Mouse (Mus musculus): ENCODE results near the gene Gpc2. TPM values are rescaled to one million over a fixed set of nuclear protein-coding genes. Genes with fewer than 3 reads are reported as not detected.

Gpc2 gene
- polyA plus RNA-seq, 1 experiment from 2014 or later, result 0.74 TPM

GRCm38 (mm10) chr5:138233778-138234177 is 46.0 kb downstream of the Gpc2 start:
- Histone ChIP-seq H3K9me3 (replicated peaks; ENCODE audit: control insufficient read depth, low read length) (no peaks in the 10 kb centered on the region), H3K36me3 (ENCODE audit: control insufficient read depth, insufficient read depth) (no peaks in the 10 kb centered on the region), H3K4me2 (ENCODE audit: low read depth, low read length) (no peak overlapping the region), H3K27me3 (ENCODE audit: control insufficient read depth, insufficient read depth, low read depth, low read length) (no peaks in the 10 kb centered on the region), H3K27ac (ENCODE audit: low read length) (no peak overlapping the region), H3K4me1 (ENCODE audit: control insufficient read depth, low read depth, low read length) (no peaks in the 10 kb centered on the region), H3K9ac (ENCODE audit: low read depth, low read length) (no peak overlapping the region), H3K4me3 (ENCODE audit: low read depth, low read length) (no peak overlapping the region)
- ATAC-seq (ENCODE audit: low read depth), result no peak
- WGBS (ENCODE audit: insufficient replicate concordance), result 71% methylated on average over 2 of the region's 2 CpGs

- H3K9ac ChIP-seq (ENCODE audit: low read depth, low read length), result no peak overlapping the region
- ATAC-seq (ENCODE audit: low read depth), result no peak
- no peak overlapping the region for H3K27ac ChIP-seq (ENCODE audit: low read length)
- WGBS (ENCODE audit: insufficient replicate concordance), result 77% methylated on average over 3 of the region's 3 CpGs
- no peaks in the 10 kb centered on the region for H3K9me3 ChIP-seq (replicated peaks; ENCODE audit: control insufficient read depth, low read length)
- H3K4me2 ChIP-seq (ENCODE audit: low read depth, low read length), result no peak overlapping the region
- no peaks in the 10 kb centered on the region for H3K27me3 ChIP-seq (ENCODE audit: control insufficient read depth, insufficient read depth, low read depth, low read length)
- H3K36me3 ChIP-seq (ENCODE audit: control insufficient read depth, insufficient read depth), result no peaks in the 10 kb centered on the region
- no peaks in the 10 kb centered on the region for H3K4me1 ChIP-seq (ENCODE audit: control insufficient read depth, low read depth, low read length)
- no peak overlapping the region for H3K4me3 ChIP-seq (ENCODE audit: low read depth, low read length)
These were observed 50.3 kb downstream of the Gpc2 start for GRCm38 (mm10) chr5:138229511-138229910.

GRCm38 (mm10) chr5:138228026-138228425 is 51.8 kb downstream of the Gpc2 start:
- WGBS (ENCODE audit: insufficient replicate concordance), result 23% methylated on average over 3 of the region's 3 CpGs
- no peak overlapping the region for H3K9ac ChIP-seq (ENCODE audit: low read depth, low read length)
- H3K27ac ChIP-seq (ENCODE audit: low read length), result no peak overlapping the region
- H3K4me2 ChIP-seq (ENCODE audit: low read depth, low read length), result no peak overlapping the region
- no peak overlapping the region for H3K4me3 ChIP-seq (ENCODE audit: low read depth, low read length)
- no peak for ATAC-seq (ENCODE audit: low read depth)
- no peaks in the 10 kb centered on the region for H3K27me3 ChIP-seq (ENCODE audit: control insufficient read depth, insufficient read depth, low read depth, low read length)
- H3K4me1 ChIP-seq (ENCODE audit: control insufficient read depth, low read depth, low read length), result no peaks in the 10 kb centered on the region
- H3K9me3 ChIP-seq (replicated peaks; ENCODE audit: control insufficient read depth, low read length), result no peaks in the 10 kb centered on the region
- no peaks in the 10 kb centered on the region for H3K36me3 ChIP-seq (ENCODE audit: control insufficient read depth, insufficient read depth)

- 12% methylated on average over 2 of the region's 2 CpGs for WGBS (ENCODE audit: insufficient replicate concordance)
- H3K9me3 ChIP-seq (replicated peaks; ENCODE audit: control insufficient read depth, low read length), result no peaks in the 10 kb centered on the region
- H3K36me3 ChIP-seq (ENCODE audit: control insufficient read depth, insufficient read depth), result no peaks in the 10 kb centered on the region
- no peak overlapping the region for H3K4me3 ChIP-seq (ENCODE audit: low read depth, low read length)
- no peak for ATAC-seq (ENCODE audit: low read depth)
- H3K9ac ChIP-seq (ENCODE audit: low read depth, low read length), result no peak overlapping the region
- peaks cover under 1% of the 10 kb centered on the region; the same call in 1 of the 2 replicates for H3K4me1 ChIP-seq (ENCODE audit: control insufficient read depth, low read depth, low read length)
- no peak overlapping the region for H3K27ac ChIP-seq (ENCODE audit: low read length)
- no peaks in the 10 kb centered on the region for H3K27me3 ChIP-seq (ENCODE audit: control insufficient read depth, insufficient read depth, low read depth, low read length)
- H3K4me2 ChIP-seq (ENCODE audit: low read depth, low read length), result no peak overlapping the region
These were observed 52.4 kb downstream of the Gpc2 start for GRCm38 (mm10) chr5:138227367-138227766.

GRCm38 (mm10) chr5:138226491-138226890 is 53.3 kb downstream of the Gpc2 start:
- 35% methylated on average over 4 of the region's 4 CpGs for WGBS (ENCODE audit: insufficient replicate concordance)
- Histone ChIP-seq H3K36me3 (ENCODE audit: control insufficient read depth, insufficient read depth) (no peaks in the 10 kb centered on the region), H3K4me3 (ENCODE audit: low read depth, low read length) (no peak overlapping the region), H3K4me2 (ENCODE audit: low read depth, low read length) (no peak overlapping the region), H3K9me3 (replicated peaks; ENCODE audit: control insufficient read depth, low read length) (no peaks in the 10 kb centered on the region), H3K9ac (ENCODE audit: low read depth, low read length) (no peak overlapping the region), H3K4me1 (ENCODE audit: control insufficient read depth, low read depth, low read length) (peaks cover 2% of the 10 kb centered on the region; the same call in 1 of the 2 replicates), H3K27me3 (ENCODE audit: control insufficient read depth, insufficient read depth, low read depth, low read length) (no peaks in the 10 kb centered on the region), H3K27ac (ENCODE audit: low read length) (no peak overlapping the region)
- no peak for ATAC-seq (ENCODE audit: low read depth)

- peaks cover 2% of the 10 kb centered on the region; the same call in 1 of the 2 replicates for H3K4me1 ChIP-seq (ENCODE audit: control insufficient read depth, low read depth, low read length)
- WGBS (ENCODE audit: insufficient replicate concordance), result 48% methylated on average over 2 of the region's 2 CpGs
- ATAC-seq (ENCODE audit: low read depth), result no peak
- H3K9me3 ChIP-seq (replicated peaks; ENCODE audit: control insufficient read depth, low read length), result no peaks in the 10 kb centered on the region
- no peaks in the 10 kb centered on the region for H3K27me3 ChIP-seq (ENCODE audit: control insufficient read depth, insufficient read depth, low read depth, low read length)
- H3K36me3 ChIP-seq (ENCODE audit: control insufficient read depth, insufficient read depth), result no peaks in the 10 kb centered on the region
- H3K27ac ChIP-seq (ENCODE audit: low read length), result no peak within 1 kb of the TSS
- H3K4me2 ChIP-seq (ENCODE audit: low read depth, low read length), result no peak within 1 kb of the TSS
- H3K9ac ChIP-seq (ENCODE audit: low read depth, low read length), result no peak within 1 kb of the TSS
- no peak within 1 kb of the TSS for H3K4me3 ChIP-seq (ENCODE audit: low read depth, low read length)
These were observed 54.1 kb downstream of the Gpc2 start, which contains the start of gene Nxpe5 for GRCm38 (mm10) chr5:138225700-138226099. Gene Nxpe5, plus strand, starts transcription at chr5:138225898.

Other genes starting within 250 kb of the Gpc2 start
- not detected in 2 replicates for gene Smok3c, start 226.8 kb downstream of the Gpc2 start, polyA plus RNA-seq (2015; fragmentation: Nextera tagmentation; extraction: Ambion mirVana)
- gene Zkscan1, start 194.9 kb downstream of the Gpc2 start, polyA plus RNA-seq (2015; fragmentation: Nextera tagmentation; extraction: Ambion mirVana), result 3.9 and 4.4 TPM in 2 replicates
- 14.6 and 15.1 TPM in 2 replicates for gene Zscan21, start 163.1 kb downstream of the Gpc2 start, polyA plus RNA-seq (2015; fragmentation: Nextera tagmentation; extraction: Ambion mirVana)
- gene Zfp113, start 124.3 kb downstream of the Gpc2 start, polyA plus RNA-seq (2015; fragmentation: Nextera tagmentation; extraction: Ambion mirVana), result 5.0 and 5.1 TPM in 2 replicates
- 153 and 154 TPM in 2 replicates for gene Cops6, start 118.9 kb downstream of the Gpc2 start, polyA plus RNA-seq (2015; fragmentation: Nextera tagmentation; extraction: Ambion mirVana)
- gene Ap4m1, start 108.0 kb downstream of the Gpc2 start, polyA plus RNA-seq (2015; fragmentation: Nextera tagmentation; extraction: Ambion mirVana), result 5.6 and 5.9 TPM in 2 replicates
- 152 and 162 TPM in 2 replicates for gene Mcm7, start 107.6 kb downstream of the Gpc2 start, polyA plus RNA-seq (2015; fragmentation: Nextera tagmentation; extraction: Ambion mirVana)
- 32.6 and 32.9 TPM in 2 replicates for gene Taf6, start 92.6 kb downstream of the Gpc2 start, polyA plus RNA-seq (2015; fragmentation: Nextera tagmentation; extraction: Ambion mirVana)
- gene Cnpy4, start 92.5 kb downstream of the Gpc2 start, polyA plus RNA-seq (2015; fragmentation: Nextera tagmentation; extraction: Ambion mirVana), result 12.0 and 13.6 TPM in 2 replicates
- gene Mblac1, start 85.7 kb downstream of the Gpc2 start, polyA plus RNA-seq (2015; fragmentation: Nextera tagmentation; extraction: Ambion mirVana), result 2.2 TPM in 2 replicates
- gene Nxpe5, start 54.1 kb downstream of the Gpc2 start, polyA plus RNA-seq (2015; fragmentation: Nextera tagmentation; extraction: Ambion mirVana), result 0.09 and 0.18 TPM in 2 replicates
- 30.9 and 31.7 TPM in 2 replicates for gene Lamtor4, start 24.5 kb downstream of the Gpc2 start, polyA plus RNA-seq (2015; fragmentation: Nextera tagmentation; extraction: Ambion mirVana)
- 2.1 and 3.1 TPM in 2 replicates for gene BC037034, start 16.0 kb downstream of the Gpc2 start, polyA plus RNA-seq (2015; fragmentation: Nextera tagmentation; extraction: Ambion mirVana)
- 0.22 TPM in 1 of 2 replicates, not detected in the other for gene Gal3st4, start 7.2 kb downstream of the Gpc2 start, polyA plus RNA-seq (2015; fragmentation: Nextera tagmentation; extraction: Ambion mirVana)
- gene Gm43720, start within 50 bp of the Gpc2 start, polyA plus RNA-seq (2015; fragmentation: Nextera tagmentation; extraction: Ambion mirVana), result not detected in 2 replicates
- 1.2 and 1.5 TPM in 2 replicates for gene Stag3, start 235 bp upstream of the Gpc2 start, polyA plus RNA-seq (2015; fragmentation: Nextera tagmentation; extraction: Ambion mirVana)
- gene Pvrig, start 62.0 kb upstream of the Gpc2 start, polyA plus RNA-seq (2015; fragmentation: Nextera tagmentation; extraction: Ambion mirVana), result 0.53 and 0.87 TPM in 2 replicates
- 4.8 and 5.3 TPM in 2 replicates for gene Zfp157, start 161.5 kb upstream of the Gpc2 start, polyA plus RNA-seq (2015; fragmentation: Nextera tagmentation; extraction: Ambion mirVana)